Mouse (Mus musculus) MEL (cell line): ENCODE data around the gene 1700019N19Rik. TPM values are rescaled to one million over a fixed set of nuclear protein-coding genes. Genes with fewer than 3 reads are reported as not detected.

Experiments used
- DNase-seq: peaks from one replicate; pipeline ENCODE4 v3.0.0; 2011; ENCODE audit warnings: low read depth, low spot score
- H3K27ac ChIP-seq: 2 replicates; pipeline ENCODE4 v1.5.1; 2012; ENCODE audit warnings: low read depth, mild to moderate bottlenecking, control low read depth, low read length, moderate library complexity; ENCODE audit not compliant: control insufficient read depth
- H3K27me3 ChIP-seq, 2 experiments: fragments of 150-350 bp in 1 of 2; sonication (generic) in 1 of 2; 2 replicates each; pipeline ENCODE4 v1.6.1; 2012; ENCODE audit warnings: low read length in 2 of 2, mild to moderate bottlenecking in 2 of 2, improper control_type of control experiment in 1 of 2, moderate library complexity in 1 of 2; ENCODE audit not compliant: insufficient read depth in 2 of 2, control insufficient read depth in 1 of 2
- H3K36me3 ChIP-seq, 2 experiments: 2 replicates each; pipeline ENCODE4 v1.6.1; 2012 to 2014; ENCODE audit warnings: low read length in 2 of 2, improper control_type of control experiment in 1 of 2, inconsistent platforms in 1 of 2, mild to moderate bottlenecking in 1 of 2; ENCODE audit not compliant: insufficient read depth in 2 of 2, control insufficient read depth in 1 of 2
- H3K4me1 ChIP-seq, 2 experiments: fragments of 150-350 bp in 1 of 2; sonication (generic) in 1 of 2; 2 replicates each; pipeline ENCODE4 v1.6.1; 2012; ENCODE audit warnings: low read length in 2 of 2, improper control_type of control experiment in 1 of 2, mild to moderate bottlenecking in 1 of 2; ENCODE audit not compliant: insufficient read depth in 2 of 2, control insufficient read depth in 1 of 2
- H3K4me3 ChIP-seq, 2 experiments: fragments of 150-350 bp in 1 of 2; sonication (generic) in 1 of 2; 2 replicates each; pipeline ENCODE4 v1.5.1; 2012; ENCODE audit warnings: low read depth in 2 of 2, low read length in 2 of 2, mild to moderate bottlenecking in 2 of 2, moderate library complexity in 2 of 2, control low read depth in 1 of 2, improper control_type of control experiment in 1 of 2; ENCODE audit not compliant: control insufficient read depth in 1 of 2, insufficient read depth in 1 of 2
- H3K79me2 ChIP-seq: 2 replicates; pipeline ENCODE4 v1.6.1; 2012; ENCODE audit warnings: mild to moderate bottlenecking, low read length, moderate library complexity; ENCODE audit not compliant: control insufficient read depth, poor library complexity, insufficient read depth
- H3K9ac ChIP-seq: 2 replicates; pipeline ENCODE4 v1.6.1; 2012; ENCODE audit warnings: low read depth, mild to moderate bottlenecking, control low read depth, low read length, moderate library complexity; ENCODE audit not compliant: control insufficient read depth, poor library complexity, severe bottlenecking
- H3K9me3 ChIP-seq: fragments of 150-350 bp; sonication (generic); replicated peaks from 2 replicates; pipeline ENCODE4 v1.6.1; 2012; ENCODE audit warnings: mild to moderate bottlenecking, low read length, improper control_type of control experiment, moderate library complexity; ENCODE audit not compliant: insufficient read depth
- CHD1 ChIP-seq: IDR thresholded peaks from 2 replicates; pipeline ENCODE4 v1.6.1; 2012; ENCODE audit warnings: low read depth, mild to moderate bottlenecking, inconsistent platforms, low read length, improper control_type of control experiment
- CHD2 ChIP-seq: IDR thresholded peaks from 2 replicates; pipeline ENCODE4 v1.6.1; 2011; ENCODE audit warnings: low read length, improper control_type of control experiment
- E2F4 ChIP-seq: IDR thresholded peaks from 2 replicates; pipeline ENCODE4 v1.6.1; 2011; ENCODE audit warnings: low read depth, low read length, improper control_type of control experiment, borderline replicate concordance
- ELF1 ChIP-seq: IDR thresholded peaks from 2 replicates; pipeline ENCODE4 v1.6.1; 2014; ENCODE audit warnings: low read depth, mild to moderate bottlenecking, inconsistent platforms, low read length, improper control_type of control experiment, moderate library complexity
- EP300 ChIP-seq, 2 experiments: IDR thresholded peaks; 2 replicates each; pipeline ENCODE4 v1.6.1; 2011; ENCODE audit warnings: improper control_type of control experiment in 2 of 2, low read length in 2 of 2, low read depth in 1 of 2, mild to moderate bottlenecking in 1 of 2
- ETS1 ChIP-seq: IDR thresholded peaks from 2 replicates; pipeline ENCODE4 v1.6.1; 2012; ENCODE audit warnings: low read depth, mild to moderate bottlenecking, inconsistent platforms, low read length, improper control_type of control experiment, moderate library complexity
- HCFC1 ChIP-seq: IDR thresholded peaks from 2 replicates; pipeline ENCODE4 v1.6.1; 2012; ENCODE audit warnings: low read depth, mild to moderate bottlenecking, inconsistent platforms, low read length, improper control_type of control experiment, moderate library complexity
- JUND ChIP-seq: IDR thresholded peaks from 2 replicates; pipeline ENCODE4 v1.6.1; 2011; ENCODE audit warnings: low read depth, mild to moderate bottlenecking, improper control_type of control experiment, low read length
- MAX ChIP-seq: IDR thresholded peaks from 2 replicates; pipeline ENCODE4 v1.6.1; 2011; ENCODE audit warnings: low read length, improper control_type of control experiment
- MYC ChIP-seq: IDR thresholded peaks from 2 replicates; pipeline ENCODE4 v1.6.1; 2011; ENCODE audit warnings: low read depth, mild to moderate bottlenecking, low read length, improper control_type of control experiment, moderate library complexity
- NRF1 ChIP-seq: IDR thresholded peaks from 2 replicates; pipeline ENCODE4 v1.6.1; 2014; ENCODE audit warnings: low read depth, mild to moderate bottlenecking, inconsistent platforms, low read length, improper control_type of control experiment, moderate library complexity; ENCODE audit not compliant: poor library complexity, insufficient read depth, severe bottlenecking
- POLR2AphosphoS2 ChIP-seq: IDR thresholded peaks from 2 replicates; pipeline ENCODE4 v1.6.1; 2011; ENCODE audit warnings: low read length, improper control_type of control experiment
- POLR2AphosphoS5 ChIP-seq: IDR thresholded peaks from 2 replicates; pipeline ENCODE4 v1.6.1; 2012; ENCODE audit warnings: low read depth, borderline replicate concordance, mild to moderate bottlenecking, inconsistent platforms, low read length, moderate library complexity, mixed read lengths
- RCOR1 ChIP-seq: IDR thresholded peaks from 2 replicates; pipeline ENCODE4 v1.6.1; 2012; ENCODE audit warnings: low read depth, mild to moderate bottlenecking, inconsistent platforms, low read length, improper control_type of control experiment
- SMC3 ChIP-seq: IDR thresholded peaks from 2 replicates; pipeline ENCODE4 v1.6.1; 2011; ENCODE audit warnings: low read depth, low read length, improper control_type of control experiment
- TAL1 ChIP-seq: IDR thresholded peaks from 2 replicates; pipeline ENCODE4 v1.6.1; 2012; ENCODE audit warnings: mild to moderate bottlenecking, inconsistent platforms, low read length, moderate library complexity, mixed read lengths
- TCF12 ChIP-seq: IDR thresholded peaks from 2 replicates; pipeline ENCODE4 v1.6.1; 2014; ENCODE audit warnings: low read depth, mild to moderate bottlenecking, inconsistent platforms, low read length, improper control_type of control experiment, moderate library complexity
- USF2 ChIP-seq, 2 experiments: IDR thresholded peaks; 2 replicates each; pipeline ENCODE4 v1.6.1; 2011 to 2012; ENCODE audit warnings: improper control_type of control experiment in 2 of 2, low read length in 2 of 2, borderline replicate concordance in 1 of 2, inconsistent platforms in 1 of 2, low read depth in 1 of 2, mild to moderate bottlenecking in 1 of 2; ENCODE audit not compliant: insufficient read depth in 1 of 2
- ZMIZ1 ChIP-seq: IDR thresholded peaks from 2 replicates; pipeline ENCODE4 v1.6.1; 2012; ENCODE audit warnings: low read depth, mild to moderate bottlenecking, inconsistent platforms, low read length, improper control_type of control experiment, moderate library complexity
- ZNF384 ChIP-seq: IDR thresholded peaks from 2 replicates; pipeline ENCODE4 v1.6.1; 2012; ENCODE audit warnings: low read depth, mild to moderate bottlenecking, inconsistent platforms, low read length, improper control_type of control experiment
- polyA plus RNA-seq, 2 experiments: library from polyadenylated mRNA; stranded (reverse) in 1 of 2; unstranded in 1 of 2; fragments of >175 nt in 1 of 2; fragments of >200 nt in 1 of 2; gene quantifications; 2 replicates each; pipeline versions ENCODE4 v1.2.1 to v1.2.4; 2012; ENCODE audit warnings: low replicate concordance in 2 of 2, low read depth in 1 of 2; ENCODE audit not compliant: insufficient read length in 2 of 2, insufficient read depth in 1 of 2, missing spikeins in 1 of 2
- total RNA-seq: library from RNA; depleted of rRNA; stranded (reverse); fragments of 300-350 nt; gene quantifications from 2 replicates; pipeline ENCODE4 v1.2.3, GENCODE M21; 2012

1700019N19Rik gene
- total and polyA plus RNA-seq, 3 experiments, result not detected

- TF ChIP-seq E2F4, result no peak
- TF ChIP-seq ZMIZ1, result no peak
- no peak for TF ChIP-seq CHD2
- H3K4me1 ChIP-seq, result no peaks in the 10 kb centered on the region
- H3K4me3 ChIP-seq, result no peak overlapping the region
- H3K27ac ChIP-seq, result no peak overlapping the region
- no peaks in the 10 kb centered on the region for H3K79me2 ChIP-seq
- no peaks in the 10 kb centered on the region for H3K36me3 ChIP-seq
- no peak for DNase-seq
- no peaks in the 10 kb centered on the region for H3K9me3 ChIP-seq
- H3K9ac ChIP-seq, result no peak overlapping the region
- H3K27me3 ChIP-seq, result no peaks in the 10 kb centered on the region
These were observed 5.1 kb downstream of the 1700019N19Rik start for GRCm38 (mm10) chr19:58789194-58789593.

- no peak for TF ChIP-seq MYC
- TF ChIP-seq CHD2, result no peak
- TF ChIP-seq JUND, result no peak
- no peak for TF ChIP-seq E2F4
- TF ChIP-seq TAL1, result no peak
- no peak for TF ChIP-seq RCOR1
- no peak for TF ChIP-seq TCF12
- TF ChIP-seq HCFC1, result no peak
- no peak for TF ChIP-seq POLR2AphosphoS5
- no peak for TF ChIP-seq SMC3
- no peak for TF ChIP-seq ZNF384
- no peak for TF ChIP-seq USF2 (IDR thresholded peaks at IDR 0.05; ENCODE audit: borderline replicate concordance in 1 of 2, insufficient read depth in 1 of 2, low read depth in 1 of 2, low read length in 2 of 2)
- TF ChIP-seq CHD1, result no peak
- no peak for TF ChIP-seq MAX
- no peak for TF ChIP-seq EP300 (IDR thresholded peaks at IDR 0.05; ENCODE audit: low read depth in 1 of 2, low read length in 2 of 2)
- TF ChIP-seq ELF1, result no peak
- TF ChIP-seq NRF1, result no peak
- TF ChIP-seq POLR2AphosphoS2, result no peak
- no peak for TF ChIP-seq ETS1
- TF ChIP-seq, all 39 proteins: peak for 0
- DNase-seq, result no peak
- Histone ChIP-seq H3K36me3 (no peaks in the 10 kb centered on the region), H3K9ac (no peak overlapping the region), H3K4me1 (no peaks in the 10 kb centered on the region), H3K27ac (no peak overlapping the region), H3K79me2 (no peaks in the 10 kb centered on the region), H3K4me3 (no peak overlapping the region), H3K27me3 (no peaks in the 10 kb centered on the region), H3K9me3 (no peaks in the 10 kb centered on the region)
These were observed 10.3 kb downstream of the 1700019N19Rik start for GRCm38 (mm10) chr19:58783938-58784337.
